Mouse (Mus musculus) ES-E14 (cell line): ENCODE measurements at regions not wholly inside any gene's neighbourhood (a gene's known extent, or its start where the extent isn't known, plus 50 kb on each side); places are given as distances from the start of the nearest gene placed in this dataset.
"Not testable (repeated sequence)": the region's sequence is repeated elsewhere in the genome, so short reads cannot be mapped to it uniquely, and the experiment has no call there.

Source experiments
- DNase-seq: peaks from one replicate; pipeline ENCODE4 v3.0.0-alpha.2; 2013; ENCODE audit warnings: low read depth, low spot score
- H3K27ac ChIP-seq: 2 replicates; pipeline ENCODE4 v1.5.1; 2012; ENCODE audit warnings: low read depth, mild to moderate bottlenecking, low read length, moderate library complexity, mixed read lengths; ENCODE audit not compliant: poor library complexity, insufficient read depth, severe bottlenecking
- H3K36me3 ChIP-seq: 2 replicates; pipeline ENCODE4 v1.6.1; 2012; ENCODE audit warnings: mild to moderate bottlenecking, low read length, moderate library complexity, mixed read lengths; ENCODE audit not compliant: control insufficient read depth, poor library complexity, insufficient read depth, severe bottlenecking
- H3K4me1 ChIP-seq, 2 experiments: fragments of 150-350 bp in 1 of 2; sonication (generic) in 1 of 2; 2 replicates each; pipeline ENCODE4 v1.6.1; 2012; ENCODE audit warnings: low read length in 2 of 2, mild to moderate bottlenecking in 1 of 2, mixed read lengths in 1 of 2; ENCODE audit not compliant: control insufficient read depth in 2 of 2, insufficient read depth in 2 of 2, poor library complexity in 1 of 2
- H3K4me3 ChIP-seq, 2 experiments: fragments of 150-350 bp in 1 of 2; sonication (generic) in 1 of 2; 2 replicates each; pipeline ENCODE4 v1.5.1; 2012; ENCODE audit warnings: low read length in 2 of 2, low read depth in 1 of 2, mild to moderate bottlenecking in 1 of 2, mixed read lengths in 1 of 2; ENCODE audit not compliant: insufficient read depth in 1 of 2, poor library complexity in 1 of 2, severe bottlenecking in 1 of 2
- H3K9ac ChIP-seq: 2 replicates; pipeline ENCODE4 v1.6.1; 2012; ENCODE audit warnings: low read depth, mild to moderate bottlenecking, low read length, mixed read lengths; ENCODE audit not compliant: poor library complexity, insufficient read depth, severe bottlenecking
- H3K9me3 ChIP-seq: fragments of 150-350 bp; sonication (generic); 2 replicates; pipeline ENCODE4 v1.6.1; 2012; ENCODE audit warnings: low read depth, mild to moderate bottlenecking, low read length; ENCODE audit not compliant: control insufficient read depth, insufficient read depth
- CHD2 ChIP-seq: IDR thresholded peaks from 2 replicates; pipeline ENCODE4 v1.6.1; 2014; ENCODE audit warnings: mild to moderate bottlenecking, low read depth, low read length, inconsistent platforms
- HCFC1 ChIP-seq: IDR thresholded peaks from 2 replicates; pipeline ENCODE4 v1.6.1; 2012; ENCODE audit warnings: low read length, inconsistent platforms, borderline replicate concordance; ENCODE audit not compliant: insufficient read depth
- MAFK ChIP-seq: IDR thresholded peaks from 2 replicates; pipeline ENCODE4 v1.6.1; 2014; ENCODE audit warnings: mild to moderate bottlenecking, low read depth, low read length, inconsistent platforms; ENCODE audit not compliant: insufficient read depth
- ZC3H11A ChIP-seq: IDR thresholded peaks from 2 replicates; pipeline ENCODE4 v1.6.1; 2012; ENCODE audit warnings: low read depth, mild to moderate bottlenecking, inconsistent platforms, low read length, borderline replicate concordance
- ZNF384 ChIP-seq: IDR thresholded peaks from 2 replicates; pipeline ENCODE4 v1.6.1; 2012; ENCODE audit warnings: low read depth, low read length, inconsistent platforms
- in situ Hi-C, 2 experiments: fragments of 600-800 bp; cut with MboI; formaldehyde crosslinking; loops; one replicate each; pipeline ENCODE4 v1.15.1; 2025; ENCODE audit warnings: low sequenced_read_pairs in 2 of 2, inconsistent platforms in 1 of 2; ENCODE audit not compliant: unreplicated experiment in 2 of 2

GRCm38 (mm10) chr17:9066633-9067032 lies 78.5 kb downstream of the 1700010I14Rik start:
- H3K4me1 ChIP-seq, H3K9me3 ChIP-seq, H3K27ac ChIP-seq, in situ Hi-C loops, H3K36me3 ChIP-seq, H3K9ac ChIP-seq, H3K4me3 ChIP-seq: not testable (repeated sequence)
- peak; percentile 98 for TF ChIP-seq ZNF384
- DNase-seq, result peak; percentile 3

GRCm38 (mm10) chr17:9068859-9069602 lies 80.9 kb downstream of the 1700010I14Rik start:
- Histone ChIP-seq H3K9me3 (no peaks in the 10 kb centered on the region), H3K4me3 (no peak overlapping the region), H3K36me3 (no peaks in the 10 kb centered on the region), H3K27ac (no peak overlapping the region), H3K4me1 (no peaks in the 10 kb centered on the region), H3K9ac (no peak overlapping the region)
- in situ Hi-C loops, result no loop called here
- DNase-seq, result no peak
- TF ChIP-seq ZNF384 (no peak), CHD2 (no peak), ZC3H11A (no peak), HCFC1 (no peak), MAFK (no peak)

- H3K27ac ChIP-seq, result no peak overlapping the region
- H3K9ac ChIP-seq, result no peak overlapping the region
- in situ Hi-C loops, result no loop called here
- DNase-seq, result peak; percentile 9
- no peaks in the 10 kb centered on the region for H3K4me1 ChIP-seq
- TF ChIP-seq MAFK (no peak), CHD2 (no peak), HCFC1 (no peak), ZC3H11A (no peak), ZNF384 (no peak)
- no peaks in the 10 kb centered on the region for H3K36me3 ChIP-seq
- no peaks in the 10 kb centered on the region for H3K9me3 ChIP-seq
- no peak overlapping the region for H3K4me3 ChIP-seq
These were observed 95.5 kb downstream of the 1700010I14Rik start for GRCm38 (mm10) chr17:9083629-9084028.

- Histone ChIP-seq H3K36me3 (no peaks in the 10 kb centered on the region), H3K9ac (no peak overlapping the region), H3K4me1 (no peaks in the 10 kb centered on the region), H3K27ac (no peak overlapping the region), H3K9me3 (no peaks in the 10 kb centered on the region), H3K4me3 (no peak overlapping the region)
- in situ Hi-C loops, result no loop called here
- TF ChIP-seq MAFK (no peak), CHD2 (no peak), ZNF384 (no peak), HCFC1 (no peak), ZC3H11A (no peak)
- DNase-seq, result no peak
These were observed 139.7 kb downstream of the 1700010I14Rik start for GRCm38 (mm10) chr17:9127866-9128265.

- TF ChIP-seq HCFC1 (no peak), CHD2 (no peak), ZC3H11A (no peak), MAFK (no peak), ZNF384 (no peak)
- in situ Hi-C loops, result no loop called here
- Histone ChIP-seq H3K4me1 (no peaks in the 10 kb centered on the region), H3K36me3 (no peaks in the 10 kb centered on the region), H3K27ac (no peak overlapping the region), H3K9ac (no peak overlapping the region), H3K9me3 (no peaks in the 10 kb centered on the region), H3K4me3 (no peak overlapping the region)
- peak; percentile 29 for DNase-seq
These were observed 157.6 kb downstream of the 1700010I14Rik start for GRCm38 (mm10) chr17:9145605-9146223.
